Comparison of ENCODE assay signal across 8 mouse cellular contexts in genomic region chr2:29252059-29252598, GRCm38 (mm10). TPM values are rescaled to one million over a fixed set of nuclear protein-coding genes. Genes with fewer than 3 reads are reported as not detected.
DNase-seq lines count a peak whose midpoint lies in the region; ATAC-seq and TF ChIP-seq lines count a peak whose summit lies in the region.

No protein-coding gene starts in this region.

- DNase-seq in left cerebral cortex, postnatal 25 days (ENCODE audit: low spot score in 2 of 2) = peak; percentile 47 to 56
- no peak for DNase-seq in left cerebral cortex, adult 8-10 months (ENCODE audit: low spot score in 2 of 2)
- DNase-seq in heart, adult 2 months = peak; percentile 67 to 79
- peak; percentile 17 for DNase-seq in kidney, adult 9 months
- peak; percentile 56 for DNase-seq in urinary bladder, adult 2 months (ENCODE audit: low spot score)

- intact Hi-C loops in left cerebral cortex, postnatal 25 days (cut with DNase I) = loop anchor here (2.0 to 5.0 kb wide), 4 partner anchors 69 to 215 kb away; partner anchors contain the start of gene Med27
- intact Hi-C loops in heart, adult 2 months (cut with DNase I) = loop anchor here (5.0 kb wide), 1 partner anchor 95 kb away; the partner anchor contains the start of gene Med27

- ATAC-seq in lung, embryonic 16.5 days (ENCODE audit: low read depth) = peak; percentile 63

- no peaks in the 10 kb centered on the region for H3K9me3 ChIP-seq in lung, embryonic 16.5 days (ENCODE audit: control insufficient read depth, low read length)

- TF ChIP-seq CTCF in heart, adult 2 months (IDR thresholded peaks at IDR 0.05) = peak; percentile 47
- no peak for TF ChIP-seq CTCF in olfactory bulb, adult 2 months (IDR thresholded peaks at IDR 0.05; ENCODE audit: insufficient read depth, low read depth, low read length)

- 0 out of 2 replicates have a peak, but pooled peaks cover 1% of the 10 kb centered on the region for H3K27me3 ChIP-seq in heart, adult 2 months (ENCODE audit: control insufficient read depth, insufficient read depth, low read length)
- peaks cover 80% of the 10 kb centered on the region for H3K27me3 ChIP-seq in lung, embryonic 16.5 days (ENCODE audit: control insufficient read depth, insufficient read depth, low read depth, low read length)

- H3K36me3 ChIP-seq in heart, adult 2 months (ENCODE audit: control insufficient read depth, insufficient read depth, low read length) = no peaks in the 10 kb centered on the region
- no peaks in the 10 kb centered on the region for H3K36me3 ChIP-seq in lung, embryonic 16.5 days (ENCODE audit: control insufficient read depth, insufficient read depth, low read length)

- no peaks in the 10 kb centered on the region for H3K79me2 ChIP-seq in heart, adult 2 months (replicated peaks; ENCODE audit: control insufficient read depth, insufficient read depth, low read length)

- under 1% methylated on average over 49 of the region's 49 CpGs for WGBS in heart, adult 2 months
- 0% methylated on average over 40 of the region's 49 CpGs for WGBS in lung, embryonic 16.5 days
- WGBS in olfactory bulb, adult 2 months = under 1% methylated on average over 49 of the region's 49 CpGs

- TF ChIP-seq POLR2A in heart, adult 2 months (IDR thresholded peaks at IDR 0.05; ENCODE audit: insufficient read depth, low read depth, low read length) = no peak
- 0 out of 2 replicates have a peak, but pooled peaks have one; percentile 21 for TF ChIP-seq POLR2A in olfactory bulb, adult 2 months (IDR thresholded peaks at IDR 0.05; ENCODE audit: insufficient read depth, low read depth, low read length)

- peak overlapping the region; percentile 97 for H3K4me3 ChIP-seq in brown adipose tissue, adult 24 weeks (ENCODE audit: insufficient read depth, low read depth, low read length)
- H3K4me3 ChIP-seq in heart, adult 2 months = peak overlapping the region; percentile 61
- peak overlapping the region; percentile 59 for H3K4me3 ChIP-seq in lung, embryonic 16.5 days (ENCODE audit: low read length)
- peak overlapping the region; percentile 61 for H3K4me3 ChIP-seq in olfactory bulb, adult 2 months (ENCODE audit: insufficient read depth, low read depth, low read length)

- H3K9ac ChIP-seq in heart, adult 2 months (ENCODE audit: low read depth, low read length) = peak overlapping the region; percentile 79
- peak overlapping the region; percentile 62 for H3K9ac ChIP-seq in lung, embryonic 16.5 days (ENCODE audit: low read length)

- H3K4me2 ChIP-seq in lung, embryonic 16.5 days (ENCODE audit: low read depth, low read length) = peak overlapping the region; percentile 99

- no peak for TF ChIP-seq EP300 in heart, adult 2 months (IDR thresholded peaks at IDR 0.05; ENCODE audit: insufficient read depth, low read depth, low read length)

- H3K4me1 ChIP-seq in brown adipose tissue, adult 24 weeks (ENCODE audit: control insufficient read depth, insufficient read depth, insufficient read length, low read length) = peaks cover 7% of the 10 kb centered on the region
- H3K4me1 ChIP-seq in heart, adult 2 months (ENCODE audit: control insufficient read depth, insufficient read depth, low read length) = no peaks in the 10 kb centered on the region
- peaks cover 21% of the 10 kb centered on the region for H3K4me1 ChIP-seq in lung, embryonic 16.5 days (replicated peaks; ENCODE audit: control insufficient read depth, insufficient read depth, low read length)
- H3K4me1 ChIP-seq in olfactory bulb, adult 2 months (ENCODE audit: control insufficient read depth, insufficient read depth, low read length) = peaks cover 36% of the 10 kb centered on the region

- peak overlapping the region; percentile 7; the same call in 1 of the 2 replicates for H3K27ac ChIP-seq in brown adipose tissue, adult 24 weeks (replicated peaks; ENCODE audit: low read depth, low read length)
- peak overlapping the region; percentile 68 for H3K27ac ChIP-seq in heart, adult 2 months
- no peak overlapping the region for H3K27ac ChIP-seq in lung, embryonic 16.5 days (ENCODE audit: low read length)
- no peak overlapping the region for H3K27ac ChIP-seq in olfactory bulb, adult 2 months (ENCODE audit: insufficient read depth, low read depth, low read length)

RNA-seq across cellular contexts. Expression of gene Ntng2, which starts 0.7 kb away (rescaled TPM):
- 10 to 100 TPM; 85.4 to 90.5 TPM for total RNA-seq in left cerebral cortex, postnatal 25 days (2021)
- 10 to 100 TPM; 71.9 to 82.7 (median 78.9) TPM for total RNA-seq in left cerebral cortex, adult 8-10 months (2022)
- polyA plus RNA-seq in brown adipose tissue, adult 24 weeks (2012; ENCODE audit: insufficient read depth, insufficient read length, missing spikeins) = 5.6 and 10.0 TPM in 2 replicates
- total RNA-seq in heart, adult 2 months (2021) = 1 to 10 TPM; 7.0 to 7.9 TPM
- 9.7 and 17.1 TPM in 2 replicates for polyA plus RNA-seq in heart, adult 2 months (2012; rRNA removed)
- 0.46 and 0.72 TPM in 2 replicates for polyA plus RNA-seq in lung, embryonic 16.5 days (2015; fragmentation: Nextera tagmentation; extraction: Ambion mirVana)
- polyA plus RNA-seq in olfactory bulb, adult 2 months (2012; ENCODE audit: insufficient read depth, insufficient read length, low replicate concordance, missing spikeins) = not detected in 2 replicates
- 14.2 and 24.1 TPM in 2 replicates for polyA plus RNA-seq in urinary bladder, adult 2 months (2012; rRNA removed)

Comparison
In these comparisons a context has a peak if more than half of its experiments do, and no peak if none do; other contexts are left out.
1. DNase-seq: peak in left cerebral cortex, postnatal 25 days (2 of 2), heart, adult 2 months (2 of 2), kidney, adult 9 months (single experiment) and urinary bladder, adult 2 months (single experiment); none in left cerebral cortex, adult 8-10 months (0 of 2).
2. H3K27ac ChIP-seq: peak in brown adipose tissue, adult 24 weeks (single experiment) and heart, adult 2 months (single experiment); none in lung, embryonic 16.5 days (single experiment) and olfactory bulb, adult 2 months (single experiment).
3. Peak in every context shown above with its lines, with median percentiles within 50 percentile points of each other: H3K4me3 ChIP-seq.